In the genomic region with DNA sequence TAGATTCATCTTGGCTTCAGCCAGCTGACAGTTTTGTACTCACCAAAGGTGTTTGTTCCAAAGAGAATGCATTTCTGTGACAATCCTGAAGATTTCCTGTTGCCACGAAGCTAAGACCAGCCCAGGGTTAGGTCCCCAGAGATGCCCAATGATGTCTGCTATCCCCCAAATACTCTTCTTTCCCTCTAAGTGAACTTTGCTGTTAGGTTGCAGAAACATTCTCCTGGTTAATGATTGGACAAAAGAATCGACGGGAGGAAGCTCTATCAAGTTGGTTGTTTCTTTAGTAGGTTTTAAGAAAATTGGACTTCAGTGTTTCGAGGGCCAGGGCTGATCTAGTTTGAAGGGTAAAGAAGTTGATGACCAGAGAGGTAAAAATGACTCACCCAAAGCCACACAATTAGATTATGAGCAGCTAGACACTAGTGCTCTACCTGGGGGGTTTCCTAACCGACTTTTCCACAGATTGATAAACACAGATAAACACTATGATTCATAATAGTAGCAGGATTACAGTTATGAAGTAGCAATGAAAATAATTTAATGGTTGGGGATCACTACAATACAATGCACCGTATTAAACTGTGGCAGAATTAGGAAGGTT, we compare ENCODE assay signal across 19 mouse cellular contexts. TPM values are rescaled to one million over a fixed set of nuclear protein-coding genes. Genes with fewer than 3 reads are reported as not detected.
A peak's percentile ranks its signal among the peaks of the same experiment; 100 is the strongest.
DNase-seq lines count a peak whose midpoint lies in the region; ATAC-seq and TF ChIP-seq lines count a peak whose summit lies in the region.
"Had no signal": no experiment of that assay in that cellular context is flagged by ENCODE, and none has a peak within 500 bp of the region (broad histone marks: within the 10 kb centered on the region; RNA-seq: fewer than 3 reads in every experiment).

A gene (minus strand): TSS at position 160 of the 604 bp plus-strand sequence.

- H3K9me3 ChIP-seq in CH12.LX (replicated peaks; ENCODE audit: low read length), result no peaks in the 10 kb centered on the region
- no peaks in the 10 kb centered on the region for H3K9me3 ChIP-seq in intestine, embryonic 15.5 days
- H3K9me3 ChIP-seq: embryonic facial prominence, embryonic 15.5 days; limb, embryonic 10.5 days; neural tube, embryonic 12.5 days had no signal

- no peak for TF ChIP-seq POLR2A in cerebellum, adult 2 months (IDR thresholded peaks at IDR 0.05; ENCODE audit: borderline replicate concordance, insufficient read depth, low read length)
- TF ChIP-seq POLR2A in kidney, adult 2 months (IDR thresholded peaks at IDR 0.05; ENCODE audit: low read depth, low read length), result no peak
- no peak for TF ChIP-seq POLR2A in CH12.LX (IDR thresholded peaks at IDR 0.05; ENCODE audit: low read depth, low read length)

- ATAC-seq in intestine, embryonic 15.5 days, result no peak
- ATAC-seq: forebrain, postnatal 0 days; inflammation-experienced regulatory T-cells, adult 6 months; lung, postnatal 0 days had no signal

- WGBS in cerebellum, adult 2 months, result 87% methylated on average over 6 of the region's 6 CpGs
- 54% methylated on average over 6 of the region's 6 CpGs for WGBS in kidney, adult 2 months
- WGBS in intestine, embryonic 15.5 days, result 68% methylated on average over 6 of the region's 6 CpGs

- dilution Hi-C loops in CH12.LX (cut with MboI; ENCODE audit: extremely low pct_ligation_motif_present, extremely low pct_unique_long_range_greater_than_20kb, low sequenced_read_pairs), result no loop called here

- DNase-seq in cerebellum, adult 2 months, result no peak
- DNase-seq in cerebellum, postnatal 4 days (ENCODE audit: low spot score in 2 of 2), result no peak
- peak; percentile 32 for DNase-seq in kidney, adult 2 months
- DNase-seq in kidney, postnatal 14 days, result no peak
- DNase-seq in CH12.LX (ENCODE audit: extremely low read depth), result peak; percentile 64
- DNase-seq in left cerebral cortex, postnatal 14 days (ENCODE audit: low spot score in 2 of 2), result no peak
- DNase-seq in cerebellum, postnatal 25 days, result no peak
- DNase-seq: adrenal gland, postnatal 10 days; forebrain, postnatal 0 days; kidney, postnatal 25 days; retina, postnatal 1 day had no signal

- no peak within 1 kb of the TSS for H3K9ac ChIP-seq in CH12.LX (ENCODE audit: insufficient read depth, low read depth)
- H3K9ac ChIP-seq in intestine, embryonic 15.5 days, result no peak within 1 kb of the TSS
- H3K9ac ChIP-seq: embryonic facial prominence, embryonic 15.5 days; forebrain, postnatal 0 days; neural tube, embryonic 12.5 days had no signal

- intact Hi-C loops in left cerebral cortex, postnatal 14 days (cut with DNase I), result no loop called here

- peak within 1 kb of the TSS; percentile 38; the same call in 1 of the 2 replicates for H3K4me2 ChIP-seq in CH12.LX (ENCODE audit: insufficient read depth, low read depth, poor library complexity, severe bottlenecking)
- H3K4me2 ChIP-seq in intestine, embryonic 15.5 days (replicated peaks), result no peak within 1 kb of the TSS
- H3K4me2 ChIP-seq: embryonic facial prominence, embryonic 15.5 days; neural tube, embryonic 12.5 days had no signal

- TF ChIP-seq EP300 in CH12.LX (IDR thresholded peaks at IDR 0.05; ENCODE audit: low read length), result peak; percentile 85

- no peak within 1 kb of the TSS for H3K4me3 ChIP-seq in cerebellum, adult 2 months (replicated peaks; ENCODE audit: insufficient read depth, low read depth, low read length)
- H3K4me3 ChIP-seq in kidney, adult 2 months (ENCODE audit: insufficient read depth, low read depth, low read length), result no peak within 1 kb of the TSS
- H3K4me3 ChIP-seq in CH12.LX (replicated peaks in 1 of 3; ENCODE audit: low read depth in 2 of 3, low read length in 2 of 3, poor library complexity in 1 of 3), result no peak within 1 kb of the TSS
- no peak within 1 kb of the TSS for H3K4me3 ChIP-seq in intestine, embryonic 15.5 days (replicated peaks)
- H3K4me3 ChIP-seq: embryonic facial prominence, embryonic 15.5 days; limb, embryonic 10.5 days; neural tube, embryonic 12.5 days had no signal

- no peak within 1 kb of the TSS for H3K27ac ChIP-seq in cerebellum, adult 2 months (ENCODE audit: insufficient read depth, low read length)
- H3K27ac ChIP-seq in kidney, adult 2 months (ENCODE audit: insufficient read depth, low read depth, low read length), result no peak within 1 kb of the TSS
- no peak within 1 kb of the TSS for H3K27ac ChIP-seq in CH12.LX (ENCODE audit: insufficient read depth, low read depth)
- H3K27ac ChIP-seq in intestine, embryonic 15.5 days, result no peak within 1 kb of the TSS
- H3K27ac ChIP-seq: embryonic facial prominence, embryonic 15.5 days; limb, embryonic 10.5 days; neural tube, embryonic 12.5 days had no signal

- no peaks in the 10 kb centered on the region for H3K4me1 ChIP-seq in cerebellum, adult 2 months (ENCODE audit: control insufficient read depth, insufficient read depth, low read length)
- no peaks in the 10 kb centered on the region for H3K4me1 ChIP-seq in kidney, adult 2 months (ENCODE audit: control insufficient read depth, insufficient read depth, low read length)
- H3K4me1 ChIP-seq in CH12.LX (ENCODE audit: control insufficient read depth in 1 of 2, insufficient read depth in 2 of 2), result peaks cover 2 to 15% of the 10 kb centered on the region in 2 experiments; a peak in 3 of 4 replicates
- H3K4me1 ChIP-seq in intestine, embryonic 15.5 days (replicated peaks), result no peaks in the 10 kb centered on the region
- H3K4me1 ChIP-seq: embryonic facial prominence, embryonic 15.5 days; limb, embryonic 10.5 days; neural tube, embryonic 12.5 days had no signal

- no peak for TF ChIP-seq CTCF in cerebellum, adult 2 months (IDR thresholded peaks at IDR 0.05; ENCODE audit: borderline replicate concordance, insufficient read depth, low read depth, low read length)
- TF ChIP-seq CTCF in kidney, adult 2 months (conservative IDR thresholded peaks at IDR 0.05; ENCODE audit: insufficient read depth, insufficient read length, low read depth, low read length), result no peak
- no peak for TF ChIP-seq CTCF in CH12.LX (conservative IDR thresholded peaks at IDR 0.05 in 1 of 2, IDR thresholded peaks at IDR 0.05 in 1 of 2; ENCODE audit: low read depth in 2 of 2, low read length in 2 of 2)

- H3K27me3 ChIP-seq in cerebellum, adult 2 months (ENCODE audit: control insufficient read depth, insufficient read depth, low read length), result no peaks in the 10 kb centered on the region
- H3K27me3 ChIP-seq in kidney, adult 2 months (replicated peaks; ENCODE audit: control insufficient read depth, insufficient read depth, low read length), result no peaks in the 10 kb centered on the region
- no peaks in the 10 kb centered on the region for H3K27me3 ChIP-seq in CH12.LX (replicated peaks)
- no peaks in the 10 kb centered on the region for H3K27me3 ChIP-seq in intestine, embryonic 15.5 days (replicated peaks)
- H3K27me3 ChIP-seq: embryonic facial prominence, embryonic 15.5 days; neural tube, embryonic 12.5 days had no signal

- in situ Hi-C loops in CH12.LX (cut with MboI; ENCODE audit: low pct_ligation_motif_present, low pct_unique_long_range_greater_than_20kb, low sequenced_read_pairs), result no loop called here

- H3K36me3 ChIP-seq in kidney, adult 2 months (ENCODE audit: control insufficient read depth, insufficient read depth, low read length), result no peaks in the 10 kb centered on the region
- H3K36me3 ChIP-seq in CH12.LX (replicated peaks in 1 of 2; ENCODE audit: control insufficient read depth in 1 of 2, insufficient read depth in 1 of 2, low read length in 1 of 2), result no peaks in the 10 kb centered on the region
- no peaks in the 10 kb centered on the region for H3K36me3 ChIP-seq in intestine, embryonic 15.5 days
- H3K36me3 ChIP-seq: embryonic facial prominence, embryonic 15.5 days; limb, embryonic 10.5 days; neural tube, embryonic 12.5 days had no signal

- no peak for TF ChIP-seq RAD21 in CH12.LX (IDR thresholded peaks at IDR 0.05; ENCODE audit: low read depth, low read length)

- H3K79me2 ChIP-seq in CH12.LX (replicated peaks; ENCODE audit: control insufficient read depth, extremely low read depth, insufficient read depth, poor library complexity, severe bottlenecking), result no peaks in the 10 kb centered on the region

TF ChIP-seq in CH12.LX, 34 proteins besides CTCF, POLR2A, EP300 and RAD21 (continues in another document):
- TF ChIP-seq UBTF (IDR thresholded peaks at IDR 0.05; ENCODE audit: low read depth, low read length), result no peak
- no peak for TF ChIP-seq BHLHE40 (IDR thresholded peaks at IDR 0.05; ENCODE audit: low read depth, low read length)
- TF ChIP-seq MAX (IDR thresholded peaks at IDR 0.05; ENCODE audit: low read length), result no peak
- TF ChIP-seq ZC3H11A (IDR thresholded peaks at IDR 0.05; ENCODE audit: low read depth, low read length), result no peak
- 0 out of 2 replicates have a peak, but pooled peaks have one; percentile 7 for TF ChIP-seq MAZ (IDR thresholded peaks at IDR 0.05; ENCODE audit: low read depth, low read length)
- no peak for TF ChIP-seq ZNF384 (IDR thresholded peaks at IDR 0.05; ENCODE audit: low read depth, low read length)
- TF ChIP-seq JUND (conservative IDR thresholded peaks at IDR 0.05; ENCODE audit: low read depth, low read length), result peak; percentile 90
- TF ChIP-seq ZKSCAN1 (IDR thresholded peaks at IDR 0.05; ENCODE audit: borderline replicate concordance, low read depth, low read length), result no peak
- TF ChIP-seq MXI1 (IDR thresholded peaks at IDR 0.05; ENCODE audit: low read depth, low read length), result no peak
- no peak for TF ChIP-seq PAX5 (IDR thresholded peaks at IDR 0.05; ENCODE audit: low read length)
- TF ChIP-seq ELF1 (IDR thresholded peaks at IDR 0.05; ENCODE audit: low read depth, low read length), result no peak
- TF ChIP-seq ETS1 (conservative IDR thresholded peaks at IDR 0.05; ENCODE audit: low read depth, low read length), result peak; percentile 64; the same call in 1 of the 2 replicates
- TF ChIP-seq USF1 (IDR thresholded peaks at IDR 0.05; ENCODE audit: low read depth, low read length), result no peak
- no peak for TF ChIP-seq ZMIZ1 (IDR thresholded peaks at IDR 0.05; ENCODE audit: low read depth, low read length)
- TF ChIP-seq NRF1 (IDR thresholded peaks at IDR 0.05; ENCODE audit: low read depth, low read length), result no peak
- peak; percentile 82 for TF ChIP-seq IRF4 (IDR thresholded peaks at IDR 0.05; ENCODE audit: low read depth, low read length)
- no peak for TF ChIP-seq MAFK (IDR thresholded peaks at IDR 0.05; ENCODE audit: insufficient replicate concordance, low read length)
- 0 out of 2 replicates have a peak, but pooled peaks have one; percentile 11 for TF ChIP-seq TCF12 (IDR thresholded peaks at IDR 0.05; ENCODE audit: low read depth, low read length)
- TF ChIP-seq MEF2A (IDR thresholded peaks at IDR 0.05; ENCODE audit: borderline replicate concordance, low read depth, low read length), result 0 out of 2 replicates have a peak, but pooled peaks have one; percentile 29

RNA-seq across cellular contexts. Expression of the gene that starts here (rescaled TPM):
- 9.7 and 10.4 TPM in 2 replicates for polyA plus RNA-seq in cerebellum, adult 2 months (2012; rRNA removed)
- polyA plus RNA-seq in kidney, adult 2 months (2012; rRNA removed), result 5.6 and 6.9 TPM in 2 replicates
- total RNA-seq in CH12.LX (2012; rRNA removed) (not detected in 2 replicates), CH12.LX (2014; rRNA removed) (not detected in 2 replicates)
- not detected in 2 replicates for polyA plus RNA-seq in CH12.LX (2012; ENCODE audit: insufficient read length, low read depth)
- total RNA-seq in left cerebral cortex, postnatal 14 days (2021), result 10 to 100 TPM; 21.7 to 27.9 TPM
- polyA plus RNA-seq in intestine, embryonic 15.5 days (2015; fragmentation: Nextera tagmentation; extraction: Ambion mirVana), result 0.34 TPM in 2 replicates
- total RNA-seq: common myeloid progenitor, adult 5-6 weeks; megakaryocyte-erythroid progenitor cell, adult 5-6 weeks had no signal
- polyA plus RNA-seq: inflammation-experienced regulatory T-cells, adult 6 months had no signal

Comparison
In these comparisons a context has a peak if more than half of its experiments do, and no peak if none do; other contexts are left out.
1. RNA of the gene that starts here (total RNA-seq): 21.7 to 27.9 TPM in left cerebral cortex, postnatal 14 days; not detected in CH12.LX; every median in the first group is over 10 times any median in the second.
2. Peak in DNase-seq and H3K4me2 ChIP-seq in CH12.LX; RNA of the gene not detected or under 1 TPM.